Mouse (Mus musculus) CD4-positive helper T cell, adult 2 months (primary cell): Measurements from ENCODE around the gene Vtn.
"Not testable (repeated sequence)": the region's sequence is repeated elsewhere in the genome, so short reads cannot be mapped to it uniquely, and the experiment has no call there.

Experiments
- DNase-seq: peaks from one replicate; pipeline ENCODE4 v3.0.0-alpha.2; 2012; ENCODE audit warnings: low read depth, missing footprints, low spot score

Vtn gene

DNA sequence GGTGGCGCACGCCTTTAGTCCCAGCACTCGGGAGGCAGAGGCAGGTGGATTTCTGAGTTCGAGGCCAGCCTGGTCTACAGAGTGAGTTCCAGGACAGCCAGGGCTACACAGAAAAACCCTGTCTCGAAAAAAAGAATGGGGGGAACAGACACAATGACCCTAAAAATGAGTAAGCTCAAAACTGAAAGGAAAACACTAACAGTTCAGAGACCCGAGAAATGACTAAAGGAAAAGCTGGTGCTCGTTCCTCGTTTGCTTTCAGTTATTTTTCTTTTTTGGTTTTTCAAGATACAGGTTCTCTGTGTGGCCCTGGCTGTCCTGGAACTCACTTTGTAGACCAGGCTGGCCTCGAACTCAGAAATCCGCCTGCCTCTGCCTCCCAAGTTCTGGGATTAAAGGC lies 32.6 kb downstream of the Vtn start:
- not testable (repeated sequence) for DNase-seq

GRCm38 (mm10) chr11:78534516-78534915 lies 35.6 kb downstream of the Vtn start:
- no peak for DNase-seq

GRCm38 (mm10) chr11:78535376-78536079 lies 36.6 kb downstream of the Vtn start:
- peak; percentile 68 for DNase-seq

DNA sequence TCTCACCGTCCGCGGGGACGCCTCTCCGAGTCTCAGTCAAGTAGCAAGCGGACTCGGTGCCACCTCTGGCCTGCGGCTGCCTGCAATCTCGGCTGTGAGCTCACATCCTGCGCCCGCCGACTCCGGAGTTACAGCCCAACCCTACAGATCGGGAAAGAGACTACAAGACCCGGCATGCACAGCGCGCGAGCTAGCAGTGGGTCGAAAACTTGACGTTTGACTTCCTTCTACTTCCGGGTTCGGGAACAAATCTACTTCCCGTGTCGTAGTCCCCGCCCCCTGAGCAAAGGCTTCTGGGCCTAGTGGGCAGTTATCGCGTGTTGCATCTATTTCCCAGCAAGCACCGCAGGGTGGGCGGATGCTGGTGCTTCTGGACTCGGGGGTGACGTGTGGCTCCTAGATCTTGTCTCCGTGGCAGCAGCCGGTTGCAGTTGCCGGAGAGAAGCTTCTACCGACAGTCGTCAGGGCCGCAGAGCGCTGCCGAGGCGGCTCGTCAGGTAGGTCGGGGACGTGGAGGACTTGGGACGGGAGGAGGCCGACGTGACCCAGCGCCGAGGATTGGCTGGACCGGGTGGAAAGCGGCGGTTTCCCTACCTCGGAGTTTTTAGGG lies 37.3 kb downstream of the Vtn start, which contains the start of the genes Tnfaip1 and Ift20:
Gene Tnfaip1 (minus strand): TSS at position 253 of the 610 bp plus-strand sequence.
Gene Ift20 (plus strand): TSS at position 282 of the 610 bp plus-strand sequence.
- DNase-seq, result peak; percentile 100

GRCm38 (mm10) chr11:78536690-78537084 lies 37.8 kb downstream of the Vtn start:
- no peak for DNase-seq

- DNase-seq, result no peak
These were observed 41.5 kb downstream of the Vtn start for GRCm38 (mm10) chr11:78540358-78540757.

- no peak for DNase-seq
These were observed 45.7 kb downstream of the Vtn start for GRCm38 (mm10) chr11:78544449-78545111.

GRCm38 (mm10) chr11:78545181-78545580 lies 46.3 kb downstream of the Vtn start:
- DNase-seq, result no peak

GRCm38 (mm10) chr11:78547718-78548460 lies 49.0 kb downstream of the Vtn start:
- DNase-seq, result no peak

DNA sequence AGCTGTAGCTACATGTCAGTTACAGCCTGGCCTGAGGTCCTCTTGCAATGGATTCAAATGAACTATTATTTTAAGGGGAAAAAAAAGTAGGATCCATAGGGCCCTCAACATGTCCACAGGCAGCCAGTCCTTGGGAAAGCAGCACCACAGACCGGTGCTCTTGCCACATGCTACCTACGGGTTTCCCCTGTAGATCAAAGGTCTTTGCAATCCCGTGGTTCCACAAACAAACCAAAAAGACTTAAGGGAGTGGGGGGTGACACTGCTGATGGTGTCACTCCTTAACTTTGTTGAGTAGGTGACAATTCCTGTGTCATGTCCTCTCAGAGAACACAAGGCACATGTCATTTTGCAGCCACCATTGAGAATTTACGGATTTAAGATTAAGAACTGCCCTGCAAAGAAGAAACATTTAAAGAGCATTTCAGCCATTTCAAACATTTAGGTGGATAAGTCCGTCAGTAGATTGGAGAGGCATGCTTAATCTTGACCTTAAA lies 50.6 kb downstream of the Vtn start:
- DNase-seq, result peak; percentile 40

DNA sequence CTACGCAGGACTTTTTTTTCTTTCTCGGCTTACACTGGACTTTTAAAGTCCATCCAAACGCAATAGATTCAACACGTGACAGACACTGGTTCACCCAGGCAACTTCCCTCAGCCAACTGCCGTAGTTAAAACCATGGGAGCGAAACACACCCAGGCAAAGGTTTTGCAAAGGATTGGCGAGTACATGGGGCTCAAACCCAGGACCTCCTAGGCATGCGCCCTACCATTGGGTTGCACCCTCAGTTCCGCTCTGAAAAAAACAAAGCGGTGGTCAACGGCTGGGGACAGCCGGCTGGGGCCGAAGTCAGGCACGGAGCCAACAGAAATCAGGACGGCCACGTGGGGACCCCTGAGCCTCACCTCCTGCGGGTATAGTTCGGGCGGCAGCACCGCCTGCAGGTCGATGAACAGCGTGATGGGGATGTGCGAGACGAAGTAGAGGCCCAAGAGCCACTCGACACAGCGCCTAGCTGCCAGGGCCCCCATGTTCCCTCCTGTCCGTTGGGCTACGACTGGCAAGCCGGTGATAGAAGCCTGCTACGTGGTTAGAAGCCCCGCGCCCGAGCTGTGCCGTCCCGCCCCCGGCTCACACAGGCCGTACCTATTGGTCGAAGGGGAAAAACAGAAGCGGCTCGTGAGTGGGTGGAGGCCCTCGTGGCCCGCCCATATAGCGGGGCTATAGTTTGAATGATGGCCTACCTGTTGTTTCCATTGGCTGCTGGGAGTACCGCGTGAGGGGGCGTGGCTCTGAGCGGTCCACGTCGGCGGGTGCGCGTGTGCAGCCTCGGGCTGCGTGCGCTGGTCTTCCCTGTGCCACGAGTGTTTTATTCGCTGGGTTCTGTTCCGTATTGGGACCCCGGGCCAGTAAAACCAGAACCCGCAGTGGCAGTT lies 51.5 kb downstream of the Vtn start, which contains the start of gene Tmem97:
Gene Tmem97 (minus strand): TSS at position 610 of the 891 bp plus-strand sequence.
- peak; percentile 98 for DNase-seq

DNA sequence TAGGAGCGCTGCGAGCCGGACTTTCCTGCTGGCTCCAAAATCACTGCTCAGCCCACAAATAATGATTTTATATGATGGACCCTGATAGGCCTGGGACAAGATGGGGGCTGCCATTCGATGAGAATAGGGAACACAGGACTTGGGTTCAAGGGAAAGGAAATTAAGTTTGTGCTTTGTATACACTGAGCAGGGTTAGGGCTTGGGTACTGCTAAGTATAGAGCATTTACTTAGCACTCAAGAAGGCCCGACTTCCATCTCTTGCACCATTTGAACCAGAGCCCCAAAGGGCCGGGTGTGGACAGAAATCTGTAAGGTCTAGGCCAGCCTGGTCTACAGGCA lies 52.1 kb downstream of the Vtn start:
- peak; percentile 18 for DNase-seq
